Mouse (Mus musculus) heart, postnatal 10 days (tissue): Measurements from ENCODE around the gene Slc30a4. TPM values are rescaled to one million over a fixed set of nuclear protein-coding genes. Genes with fewer than 3 reads are reported as not detected.

Source experiments
- microRNA-seq, 2 experiments: library from miRNA; unstranded; fragments of <30 nt; microRNA quantifications; one replicate each; pipeline ENCODE4 v1.2.0; 2022
- total RNA-seq, 2 experiments: library from RNA; stranded (reverse); gene quantifications; 2 replicates each; pipeline ENCODE4 v1.2.3; 2021

Gene Slc30a4
- total RNA-seq, 2 experiments from 2014 or later = 14.9 to 15.0 TPM

Small RNAs within 50 kb of the gene (microRNA-seq; reads per million reads assigned to microRNA genes)
- 0.47 to 0.70 reads per million in 2 experiments for gene Mir147

Other genes starting within 250 kb of the Slc30a4 start
- under 1 TPM; 0.67 to 0.74 TPM for gene Gm14085, start 217.7 kb downstream of the Slc30a4 start, total RNA-seq
- 1 to 10 TPM; 7.5 to 8.2 TPM for gene Gatm, start 91.4 kb downstream of the Slc30a4 start, total RNA-seq
- gene AA467197, start 65.7 kb downstream of the Slc30a4 start, total RNA-seq = under 1 TPM in 1 of 2 experiments, not detected in 1; 0.45 TPM
- gene Bloc1s6, start 35.8 kb upstream of the Slc30a4 start, total RNA-seq = 10 to 100 TPM; 16.4 to 22.7 TPM
- gene Sqor, start 62.6 kb upstream of the Slc30a4 start, total RNA-seq = 10 to 100 TPM; 22.2 to 22.8 TPM